Mouse (Mus musculus) thymus, adult 2 months (tissue): Measurements from ENCODE around the gene Vdac2. TPM values are rescaled to one million over a fixed set of nuclear protein-coding genes. Genes with fewer than 3 reads are reported as not detected.

Experiments used
- DNase-seq: peaks from one replicate; pipeline ENCODE4 v3.0.0; 2021
- H3K27ac ChIP-seq: fragments of 200-500 bp; 2 replicates; pipeline ENCODE4 v1.5.1; 2012; ENCODE audit warnings: low read length, control low read depth; ENCODE audit not compliant: control insufficient read depth, insufficient read depth
- H3K27me3 ChIP-seq: fragments of 200-500 bp; 2 replicates; pipeline ENCODE4 v1.6.1; 2012; ENCODE audit warnings: mild to moderate bottlenecking, low read length, moderate library complexity, mixed read lengths; ENCODE audit not compliant: control insufficient read depth, insufficient read depth
- H3K36me3 ChIP-seq: fragments of 200-500 bp; 2 replicates; pipeline ENCODE4 v1.6.1; 2012; ENCODE audit warnings: mild to moderate bottlenecking, low read length, moderate library complexity; ENCODE audit not compliant: control insufficient read depth, insufficient read depth
- H3K4me1 ChIP-seq: fragments of 200-500 bp; replicated peaks from 2 replicates; pipeline ENCODE4 v1.6.1; 2012; ENCODE audit warnings: low read length; ENCODE audit not compliant: control insufficient read depth, insufficient read depth
- H3K4me3 ChIP-seq: fragments of 200-500 bp; 2 replicates; pipeline ENCODE4 v1.5.1; 2012; ENCODE audit warnings: mild to moderate bottlenecking, low read length, control low read depth, moderate library complexity; ENCODE audit not compliant: control insufficient read depth, insufficient read depth
- CTCF ChIP-seq: fragments of 200-500 bp; IDR thresholded peaks from 2 replicates; pipeline ENCODE4 v1.5.1; 2012; ENCODE audit warnings: mild to moderate bottlenecking, control low read depth, low read length, moderate library complexity, borderline replicate concordance; ENCODE audit not compliant: control insufficient read depth, poor library complexity, insufficient read depth; ENCODE audit errors: extremely low read depth
- POLR2A ChIP-seq: fragments of 200-500 bp; IDR thresholded peaks from 2 replicates; pipeline ENCODE4 v1.6.1; 2012; ENCODE audit warnings: mild to moderate bottlenecking, low read length, control low read depth, moderate library complexity; ENCODE audit not compliant: control insufficient read depth, poor library complexity, insufficient read depth; ENCODE audit errors: extremely low read depth
- WGBS: fragments of 180-500 bp; shearing (Covaris S2); methylation state at CpG from one replicate; pipeline ENCODE4 v1.1.7; 2018; 5-methylcytosine and 5-hydroxymethylcytosine counted together
- polyA plus RNA-seq: library from polyadenylated mRNA; depleted of rRNA; stranded (reverse); fragments of >200 nt; gene quantifications from 2 replicates; pipeline ENCODE4 v1.2.3, GENCODE M21; 2012

The Vdac2 gene
- polyA plus RNA-seq, 1 experiment: 109 TPM

DNA sequence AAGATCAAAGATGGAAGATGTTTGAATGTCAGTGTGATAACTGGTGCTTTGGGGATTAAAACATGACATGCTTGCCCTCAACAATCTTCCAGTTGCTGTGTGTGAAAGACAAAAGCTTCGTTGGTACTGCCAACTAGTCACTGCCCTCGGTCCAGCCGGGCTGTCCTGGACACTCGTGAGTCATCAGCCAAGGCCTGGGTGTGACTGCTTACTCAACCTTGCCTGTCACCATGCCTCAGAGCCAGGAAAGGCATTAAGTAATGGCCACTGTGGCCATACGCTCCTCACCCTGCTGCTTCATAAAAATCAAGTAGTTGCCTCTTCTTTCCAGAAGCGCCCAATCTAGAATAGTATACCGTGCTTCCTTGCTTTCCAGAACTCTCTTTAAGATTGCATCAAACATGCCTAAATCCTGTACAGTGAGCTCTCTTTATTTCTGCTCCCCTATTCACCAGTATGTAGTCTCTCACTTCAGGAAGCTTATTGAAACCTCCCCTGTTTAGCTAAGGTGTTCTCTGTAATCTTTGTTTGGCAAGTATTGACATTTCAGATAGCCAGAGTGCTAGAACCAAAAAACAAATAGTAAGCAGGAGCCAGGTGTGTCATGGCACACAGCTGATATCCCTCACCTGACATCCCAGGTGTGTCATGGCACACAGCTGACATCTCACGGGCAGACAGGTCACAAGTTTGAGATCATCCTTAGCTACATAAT, 16.7 kb upstream of the Vdac2 start:
- no peak for TF ChIP-seq CTCF
- no peak for TF ChIP-seq POLR2A
- H3K4me3 ChIP-seq: no peak overlapping the region
- H3K27me3 ChIP-seq: no peaks in the 10 kb centered on the region
- no peaks in the 10 kb centered on the region for H3K36me3 ChIP-seq
- no peak for DNase-seq
- H3K4me1 ChIP-seq: peaks cover 6% of the 10 kb centered on the region
- WGBS: 94% methylated on average over 8 of the region's 8 CpGs
- H3K27ac ChIP-seq: no peak overlapping the region

DNA sequence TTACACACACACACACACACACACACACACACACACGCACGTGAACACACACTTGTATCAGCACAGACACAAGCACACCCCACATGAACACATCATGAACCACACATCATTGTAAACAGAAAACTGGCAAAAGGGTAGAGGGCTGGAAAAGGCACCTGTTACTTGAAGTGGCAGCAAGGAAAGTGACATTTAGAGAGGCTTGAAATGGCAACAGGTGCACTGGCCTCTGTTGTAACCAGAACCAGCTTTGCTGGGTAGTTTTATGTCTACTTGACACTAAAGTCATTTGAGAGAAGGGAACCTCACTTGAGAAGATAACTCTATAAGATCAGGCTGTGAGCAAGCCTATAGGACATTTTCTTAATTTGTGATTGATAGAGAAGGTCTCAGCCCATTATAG, 15.6 kb upstream of the Vdac2 start:
- no peak for TF ChIP-seq CTCF
- no peak for TF ChIP-seq POLR2A
- WGBS: 94% methylated on average over 2 of the region's 2 CpGs
- Histone ChIP-seq H3K4me1 (peaks cover 6% of the 10 kb centered on the region), H3K36me3 (no peaks in the 10 kb centered on the region), H3K27ac (no peak overlapping the region), H3K27me3 (no peaks in the 10 kb centered on the region), H3K4me3 (no peak overlapping the region)
- no peak for DNase-seq

DNA sequence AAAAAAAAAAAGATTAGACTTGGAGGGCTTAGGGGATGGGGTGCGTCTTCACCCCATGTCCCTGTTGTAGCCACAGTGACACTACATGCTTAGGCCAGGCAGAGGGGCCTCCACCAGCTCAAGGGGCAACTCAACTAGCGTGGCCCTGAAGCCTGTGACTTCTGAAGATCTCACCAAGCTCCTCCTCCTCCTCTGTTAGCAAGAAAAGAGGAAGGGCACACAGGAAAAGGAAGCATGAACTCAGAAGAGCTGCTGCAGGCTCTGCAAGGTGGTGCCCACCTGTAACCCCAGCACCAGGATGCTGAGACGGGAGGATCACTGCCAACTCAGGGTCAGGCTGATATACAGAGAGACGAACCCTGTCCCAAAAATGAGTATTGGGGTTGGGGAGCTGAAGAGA, 13.7 kb upstream of the Vdac2 start:
- Histone ChIP-seq H3K36me3 (no peaks in the 10 kb centered on the region), H3K27me3 (no peaks in the 10 kb centered on the region), H3K4me3 (no peak overlapping the region), H3K4me1 (peaks cover 6% of the 10 kb centered on the region), H3K27ac (no peak overlapping the region; the same call in 1 of the 2 replicates)
- no peak for DNase-seq
- 27% methylated on average over 4 of the region's 4 CpGs for WGBS
- no peak for TF ChIP-seq POLR2A
- TF ChIP-seq CTCF: no peak

DNA sequence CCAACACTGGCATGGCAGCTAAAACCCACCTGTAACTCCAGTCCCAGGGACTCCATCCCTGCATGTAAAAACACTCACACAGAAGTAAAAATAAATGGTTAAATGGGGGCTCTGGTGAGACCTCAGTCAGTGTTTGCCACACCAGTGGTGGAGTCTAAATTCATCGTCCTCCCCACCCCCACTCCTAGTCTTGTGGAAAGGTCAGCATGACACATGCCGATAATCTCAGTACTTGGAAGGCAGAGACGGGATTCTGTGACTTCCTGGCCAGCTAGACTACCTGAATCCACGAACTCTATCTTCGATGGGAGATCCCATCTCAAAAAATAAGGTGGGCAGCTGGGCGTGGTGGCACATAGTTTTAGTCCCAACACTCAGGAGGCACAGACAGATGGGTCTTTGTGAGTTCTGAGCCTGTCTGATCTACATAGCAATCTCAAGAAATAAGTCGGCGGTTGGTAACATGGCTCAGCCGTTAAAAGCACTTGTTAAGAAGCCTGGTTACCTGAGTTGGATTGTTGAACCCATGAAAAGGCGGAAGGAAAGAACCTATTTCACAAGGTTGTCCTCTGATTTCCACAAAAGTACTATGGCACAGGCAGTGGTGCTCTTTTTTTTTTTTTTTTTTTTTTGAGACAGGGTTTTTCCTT, 13.2 kb upstream of the Vdac2 start:
- H3K4me1 ChIP-seq: peaks cover 6% of the 10 kb centered on the region
- H3K27ac ChIP-seq: no peak overlapping the region
- 92% methylated on average over 10 of the region's 10 CpGs for WGBS

DNA sequence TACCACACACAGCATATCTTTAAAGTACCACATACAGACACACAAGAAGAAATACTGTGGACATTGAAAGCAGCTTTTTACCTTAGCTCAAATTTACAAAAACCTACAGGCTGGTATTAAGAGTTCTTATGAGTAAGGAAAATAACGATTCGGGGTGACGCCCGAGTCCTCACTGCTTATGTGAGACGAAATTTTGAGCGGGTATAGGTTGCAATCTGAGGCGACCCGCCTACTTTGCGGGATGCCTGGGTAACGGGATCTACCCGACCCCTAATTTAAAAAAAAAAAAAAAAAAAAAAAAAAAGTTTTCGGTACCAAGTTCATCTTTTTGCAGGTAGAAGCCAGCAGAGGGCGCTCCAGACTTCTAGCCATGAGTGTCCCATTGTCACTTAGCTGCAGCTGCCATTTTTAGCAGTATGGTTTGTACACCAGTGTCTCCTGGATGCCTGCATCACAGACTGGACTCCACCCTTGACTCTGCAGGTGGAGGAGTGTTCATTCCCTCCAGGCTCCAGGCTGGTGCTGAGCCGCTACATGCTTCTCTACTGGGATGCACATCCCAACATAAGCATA, 12.4 kb upstream of the Vdac2 start:
- H3K4me3 ChIP-seq: no peak overlapping the region
- peak; percentile 69 for DNase-seq
- H3K4me1 ChIP-seq: peaks cover 6% of the 10 kb centered on the region
- H3K27ac ChIP-seq: no peak overlapping the region
- TF ChIP-seq POLR2A: no peak
- TF ChIP-seq CTCF: no peak
- WGBS: 24% methylated on average over 14 of the region's 14 CpGs
- no peaks in the 10 kb centered on the region for H3K36me3 ChIP-seq
- no peaks in the 10 kb centered on the region for H3K27me3 ChIP-seq

More for the DNA sequence above, 13.2 kb upstream of the Vdac2 start:
- Histone ChIP-seq H3K27me3 (no peaks in the 10 kb centered on the region), H3K4me3 (no peak overlapping the region), H3K36me3 (no peaks in the 10 kb centered on the region)
- no peak for TF ChIP-seq CTCF
- no peak for TF ChIP-seq POLR2A
- DNase-seq: no peak

DNA sequence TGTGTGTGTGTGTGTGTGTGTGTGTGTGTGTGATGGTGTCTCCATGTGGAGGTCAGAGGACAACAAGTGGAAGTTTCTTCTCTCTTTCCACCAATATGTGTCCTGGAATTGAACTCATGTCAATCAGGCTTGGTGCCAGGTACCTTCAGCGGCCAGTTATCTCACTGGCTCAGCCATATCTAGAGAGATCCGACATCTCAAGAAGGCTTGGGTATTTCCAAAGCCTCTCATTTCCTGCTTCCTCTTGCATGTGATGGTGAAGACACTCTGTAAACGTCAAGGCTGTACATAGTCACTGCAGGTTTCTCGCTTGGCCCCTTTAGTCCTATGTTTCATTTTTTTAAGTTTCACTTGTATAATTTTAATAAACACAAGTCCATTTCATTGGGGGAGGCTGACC, 11.8 kb upstream of the Vdac2 start:
- H3K27me3 ChIP-seq: no peaks in the 10 kb centered on the region
- H3K27ac ChIP-seq: no peak overlapping the region
- DNase-seq: no peak
- 76% methylated on average over 4 of the region's 4 CpGs for WGBS
- H3K4me3 ChIP-seq: no peak overlapping the region
- peaks cover 6% of the 10 kb centered on the region for H3K4me1 ChIP-seq
- TF ChIP-seq CTCF: no peak
- no peak for TF ChIP-seq POLR2A
- H3K36me3 ChIP-seq: no peaks in the 10 kb centered on the region
